Mouse (Mus musculus) lung, postnatal 4 days (tissue): ENCODE results near the gene Acmsd.

Source experiments
- DNase-seq, 2 experiments: peaks; one replicate each; pipeline ENCODE4 v3.0.0; 2021

The Acmsd gene

GRCm38 (mm10) chr1:127776246-127776645 is 47.0 kb downstream of the Acmsd start:
- DNase-seq: no peak

- no peak for DNase-seq
Observed at GRCm38 (mm10) chr1:127778611-127779010, 49.4 kb downstream of the Acmsd start.

- no peak for DNase-seq
Observed at GRCm38 (mm10) chr1:127780142-127780541, 50.9 kb downstream of the Acmsd start.

GRCm38 (mm10) chr1:127780849-127781248 is 51.6 kb downstream of the Acmsd start:
- DNase-seq: no peak

GRCm38 (mm10) chr1:127783862-127784261 is 54.6 kb downstream of the Acmsd start:
- DNase-seq: no peak

- no peak for DNase-seq
Observed at GRCm38 (mm10) chr1:127785882-127786281, 56.7 kb downstream of the Acmsd start.

GRCm38 (mm10) chr1:127788943-127789342 is 59.7 kb downstream of the Acmsd start:
- no peak for DNase-seq

- no peak for DNase-seq
Observed at GRCm38 (mm10) chr1:127793459-127793858, 64.2 kb downstream of the Acmsd start.

- DNase-seq: no peak
Observed at GRCm38 (mm10) chr1:127795087-127795769, 66.0 kb downstream of the Acmsd start.

- DNase-seq: no peak
Observed at GRCm38 (mm10) chr1:127796341-127796740, 67.1 kb downstream of the Acmsd start.

- no peak for DNase-seq
Observed at GRCm38 (mm10) chr1:127796752-127797151, 67.5 kb downstream of the Acmsd start.

GRCm38 (mm10) chr1:127802916-127803315 is 73.7 kb downstream of the Acmsd start:
- no peak for DNase-seq

- DNase-seq: no peak
Observed at GRCm38 (mm10) chr1:127808671-127809070, 79.5 kb downstream of the Acmsd start.

GRCm38 (mm10) chr1:127812929-127813328 is 83.7 kb downstream of the Acmsd start:
- no peak for DNase-seq

GRCm38 (mm10) chr1:127816381-127816780 is 87.2 kb downstream of the Acmsd start:
- no peak for DNase-seq
